Mouse (Mus musculus) liver, embryonic 14.5 days (tissue): ENCODE measurements around the gene Fgfr2. TPM values are rescaled to one million over a fixed set of nuclear protein-coding genes. Genes with fewer than 3 reads are reported as not detected.

ENCODE experiments used
- ATAC-seq: fragments of 200-750 bp; cut with Nextera tagmentation; 2 replicates; pipeline ENCODE4 v1.8.0; 2017; ENCODE audit warnings: moderate number of reproducible peaks, mild to moderate bottlenecking, moderate library complexity; ENCODE audit not compliant: insufficient read depth
- DNase-seq, 3 experiments: peaks; one replicate each; pipeline ENCODE4 v3.0.0-alpha.2; 2012 to 2013; ENCODE audit warnings: low read depth in 3 of 3, low spot score in 3 of 3
- H3K27ac ChIP-seq: fragments of 300-500 bp; sonication (generic); 2 replicates; pipeline ENCODE4 v1.5.1; 2014; ENCODE audit warnings: moderate library complexity, mild to moderate bottlenecking, control low read depth, inconsistent platforms
- H3K27me3 ChIP-seq: fragments of 300-500 bp; sonication (generic); 2 replicates; pipeline ENCODE4 v1.6.1; 2014; ENCODE audit warnings: mild to moderate bottlenecking, low read length, moderate library complexity; ENCODE audit not compliant: control insufficient read depth, insufficient read depth
- H3K36me3 ChIP-seq: fragments of 300-500 bp; sonication (generic); replicated peaks from 2 replicates; pipeline ENCODE4 v1.6.1; 2014; ENCODE audit warnings: low read depth; ENCODE audit not compliant: control insufficient read depth, insufficient read depth
- H3K4me1 ChIP-seq, 2 experiments: fragments of 200-500 bp in 1 of 2; fragments of 300-500 bp in 1 of 2; sonication (generic) in 1 of 2; replicated peaks; 2 replicates each; pipeline ENCODE4 v1.6.1; 2012 to 2014; ENCODE audit warnings: antibody characterized with exemption in 1 of 2, inconsistent platforms in 1 of 2, low read length in 1 of 2; ENCODE audit not compliant: control insufficient read depth in 2 of 2, insufficient read depth in 2 of 2
- H3K4me2 ChIP-seq: fragments of 300-500 bp; sonication (generic); 2 replicates; pipeline ENCODE4 v1.6.1; 2014; ENCODE audit warnings: low read depth, mild to moderate bottlenecking, control low read depth, moderate library complexity
- H3K4me3 ChIP-seq, 2 experiments: fragments of 200-500 bp in 1 of 2; fragments of 300-500 bp in 1 of 2; sonication (generic) in 1 of 2; 2 replicates each; pipeline ENCODE4 v1.5.1; 2012 to 2014; ENCODE audit warnings: low read depth in 2 of 2, low read length in 2 of 2, mild to moderate bottlenecking in 2 of 2, control low read depth in 1 of 2, inconsistent platforms in 1 of 2, moderate library complexity in 1 of 2; ENCODE audit not compliant: insufficient read depth in 1 of 2
- H3K9ac ChIP-seq: fragments of 300-500 bp; sonication (generic); replicated peaks from 2 replicates; pipeline ENCODE4 v1.6.1; 2014; ENCODE audit warnings: mild to moderate bottlenecking, control low read depth, moderate library complexity
- H3K9me3 ChIP-seq: fragments of 300-500 bp; sonication (generic); 2 replicates; pipeline ENCODE4 v1.6.1; 2016; ENCODE audit warnings: low read length, mixed read lengths; ENCODE audit not compliant: control insufficient read depth
- CTCF ChIP-seq: IDR thresholded peaks from 2 replicates; pipeline ENCODE4 v1.5.1; 2016; ENCODE audit warnings: antibody characterized with exemption, low read depth, control low read depth
- EP300 ChIP-seq: IDR thresholded peaks from 2 replicates; pipeline ENCODE4 v1.6.1; 2016; ENCODE audit warnings: antibody characterized with exemption, low read depth
- WGBS: fragments of 180-500 bp; shearing (Covaris S2); extraction: QIAGEN DNeasy Blood & Tissue Kit; methylation state at CpG from one replicate; pipeline ENCODE4 v1.1.7; 2014; ENCODE audit not compliant: insufficient replicate concordance; 5-methylcytosine and 5-hydroxymethylcytosine counted together
- polyA plus RNA-seq, 2 experiments: library from polyadenylated mRNA; depleted of rRNA in 1 of 2; stranded (reverse) in 1 of 2; unstranded in 1 of 2; fragments of >200 nt; fragmentation: Nextera tagmentation in 1 of 2; extraction: Ambion mirVana in 1 of 2; gene quantifications; 2 replicates each; pipeline versions ENCODE4 v1.2.1 to v1.2.3; 2012 to 2014

The Fgfr2 gene
- polyA plus RNA-seq, 2 experiments: 7.9 to 8.8 TPM

DNA sequence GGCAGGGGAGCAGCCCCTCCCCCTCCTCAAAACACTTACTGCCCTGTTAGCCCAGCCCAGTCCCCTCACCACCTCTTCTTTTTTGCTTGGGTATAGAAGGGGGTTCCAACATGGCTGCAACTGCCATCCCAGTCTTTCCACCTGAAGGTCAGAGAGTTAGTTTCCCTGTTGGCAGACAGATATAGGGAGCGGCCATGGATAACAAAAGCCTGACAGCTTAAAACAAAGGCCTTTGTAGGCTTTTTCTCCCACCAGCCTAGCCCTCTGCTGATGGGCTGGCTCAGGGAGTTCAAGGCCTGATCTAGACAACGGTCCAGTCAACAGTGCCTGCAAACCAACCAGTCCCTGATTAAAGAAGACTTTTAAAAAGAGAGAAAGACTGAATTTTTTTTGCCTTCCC, 780.0 kb downstream of the Fgfr2 start:
- H3K27ac ChIP-seq: no peak overlapping the region
- no peak overlapping the region for H3K9ac ChIP-seq
- WGBS: 71% methylated on average over 2 of the region's 2 CpGs

GRCm38 (mm10) chr7:132339041-132339839, 783.9 kb downstream of the Fgfr2 start:
- no peak for TF ChIP-seq CTCF
- no peak overlapping the region for H3K9ac ChIP-seq
- 42% methylated on average over 14 of the region's 14 CpGs for WGBS
- H3K36me3 ChIP-seq: no peaks in the 10 kb centered on the region
- no peaks in the 10 kb centered on the region for H3K9me3 ChIP-seq
- no peaks in the 10 kb centered on the region; a peak in 3 of 4 replicates for H3K4me1 ChIP-seq
- H3K4me3 ChIP-seq: no peak overlapping the region
- H3K27ac ChIP-seq: no peak overlapping the region
- H3K27me3 ChIP-seq: no peaks in the 10 kb centered on the region
- no peak for DNase-seq
- peak; percentile 48 for ATAC-seq
- no peak overlapping the region for H3K4me2 ChIP-seq

More for the DNA sequence above, 780.0 kb downstream of the Fgfr2 start:
- H3K36me3 ChIP-seq: no peaks in the 10 kb centered on the region
- ATAC-seq (no peak), DNase-seq (no peak)
- no peak overlapping the region for H3K4me2 ChIP-seq
- H3K4me3 ChIP-seq: no peak overlapping the region
- no peaks in the 10 kb centered on the region for H3K9me3 ChIP-seq
- H3K27me3 ChIP-seq: no peaks in the 10 kb centered on the region
- TF ChIP-seq CTCF (no peak), EP300 (no peak)
- peaks cover 0 to 3% of the 10 kb centered on the region in 2 experiments; a peak in 2 of 4 replicates for H3K4me1 ChIP-seq

DNA sequence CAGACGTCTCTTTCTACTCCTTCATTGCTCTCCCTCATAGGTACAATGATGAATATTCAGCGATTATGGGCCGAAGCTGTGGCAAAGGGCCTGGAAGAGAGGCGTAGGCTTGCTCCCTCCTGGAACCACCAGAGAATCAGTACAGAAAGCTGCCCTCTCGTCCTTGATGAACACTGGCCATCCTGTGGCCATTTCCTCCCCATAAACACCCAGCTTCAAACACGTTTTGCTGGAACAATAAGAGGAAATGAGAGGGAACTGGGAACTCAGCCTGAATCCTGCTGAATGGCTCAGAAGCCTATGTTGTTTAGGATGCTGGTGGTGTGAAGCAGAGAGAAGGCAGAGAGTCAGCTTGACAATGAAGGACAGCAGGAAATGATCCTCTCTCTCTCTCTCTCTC, 784.8 kb downstream of the Fgfr2 start:
- Histone ChIP-seq H3K9ac (no peak overlapping the region), H3K4me2 (no peak overlapping the region), H3K4me3 (no peak overlapping the region), H3K4me1 (no peaks in the 10 kb centered on the region; a peak in 2 of 4 replicates), H3K36me3 (no peaks in the 10 kb centered on the region), H3K9me3 (no peaks in the 10 kb centered on the region), H3K27ac (no peak overlapping the region), H3K27me3 (no peaks in the 10 kb centered on the region)
- no peak for DNase-seq
- ATAC-seq: no peak
- TF ChIP-seq CTCF (no peak), EP300 (no peak)
- 55% methylated on average over 6 of the region's 6 CpGs for WGBS

- H3K9me3 ChIP-seq: no peaks in the 10 kb centered on the region
- H3K36me3 ChIP-seq: no peaks in the 10 kb centered on the region
- 80% methylated on average over 11 of the region's 11 CpGs for WGBS
- H3K4me1 ChIP-seq: no peaks in the 10 kb centered on the region; a peak in 2 of 4 replicates
- no peak for TF ChIP-seq CTCF
- no peak for TF ChIP-seq EP300
- H3K27me3 ChIP-seq: no peaks in the 10 kb centered on the region
- ATAC-seq (no peak), DNase-seq (no peak)
- no peak overlapping the region for H3K9ac ChIP-seq
- no peak overlapping the region for H3K27ac ChIP-seq
- H3K4me3 ChIP-seq: no peak overlapping the region
- no peak overlapping the region for H3K4me2 ChIP-seq
These were observed 785.8 kb downstream of the Fgfr2 start for GRCm38 (mm10) chr7:132337268-132337917.

DNA sequence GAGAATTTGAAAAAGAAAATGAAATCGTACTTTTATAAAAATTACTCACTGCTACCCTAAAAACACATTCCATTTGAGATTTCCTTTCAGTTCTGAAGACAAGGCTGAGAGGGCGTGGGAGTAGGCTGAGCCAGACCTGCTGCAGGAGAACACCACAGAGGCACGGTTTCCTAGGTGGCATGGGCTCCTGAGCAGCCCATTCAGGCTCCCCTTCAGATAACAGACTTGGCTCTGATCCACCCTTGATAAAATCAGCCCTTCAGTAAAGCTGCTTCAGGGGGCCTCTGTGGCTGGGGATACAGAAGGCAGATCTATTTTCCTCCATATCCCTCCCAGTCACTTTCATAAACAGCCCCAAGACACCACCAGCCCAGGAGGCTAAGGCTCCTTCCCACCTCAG, 786.4 kb downstream of the Fgfr2 start:
- TF ChIP-seq CTCF (no peak), EP300 (no peak)
- Histone ChIP-seq H3K27ac (no peak overlapping the region), H3K9me3 (no peaks in the 10 kb centered on the region), H3K27me3 (no peaks in the 10 kb centered on the region), H3K36me3 (no peaks in the 10 kb centered on the region), H3K4me2 (no peak overlapping the region), H3K9ac (no peak overlapping the region), H3K4me1 (no peaks in the 10 kb centered on the region; a peak in 2 of 4 replicates), H3K4me3 (no peak overlapping the region)
- no peak for DNase-seq
- ATAC-seq: no peak
- WGBS: 28% methylated on average over 3 of the region's 3 CpGs
